Mouse (Mus musculus) kidney, postnatal 25 days (tissue): ENCODE data around the gene Ajap1.

Experiments
- DNase-seq, 2 experiments: peaks; one replicate each; pipeline ENCODE4 v3.0.0; 2021; ENCODE audit warnings: mixed read lengths in 2 of 2

Gene Ajap1

DNA sequence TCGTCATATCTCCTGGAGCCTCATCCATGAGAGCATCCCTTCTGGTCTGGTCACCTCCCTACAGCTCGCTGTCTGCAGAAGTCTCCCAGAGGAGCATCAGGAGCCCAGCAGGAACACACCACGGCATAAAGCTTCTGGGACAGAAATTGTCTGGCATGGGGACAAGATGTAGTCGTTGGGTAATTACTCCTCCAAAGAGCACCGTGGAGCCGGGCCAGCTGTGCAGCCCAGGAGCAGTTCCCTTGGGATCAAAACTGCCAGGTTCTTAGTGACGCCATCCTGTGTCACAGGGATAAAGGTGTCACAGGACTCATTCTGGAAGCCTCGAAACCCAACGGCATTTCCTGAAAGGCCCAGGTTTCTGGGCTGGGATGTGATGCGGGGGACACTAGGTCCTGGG is 40.1 kb downstream of the Ajap1 start:
- DNase-seq, result no peak

DNA sequence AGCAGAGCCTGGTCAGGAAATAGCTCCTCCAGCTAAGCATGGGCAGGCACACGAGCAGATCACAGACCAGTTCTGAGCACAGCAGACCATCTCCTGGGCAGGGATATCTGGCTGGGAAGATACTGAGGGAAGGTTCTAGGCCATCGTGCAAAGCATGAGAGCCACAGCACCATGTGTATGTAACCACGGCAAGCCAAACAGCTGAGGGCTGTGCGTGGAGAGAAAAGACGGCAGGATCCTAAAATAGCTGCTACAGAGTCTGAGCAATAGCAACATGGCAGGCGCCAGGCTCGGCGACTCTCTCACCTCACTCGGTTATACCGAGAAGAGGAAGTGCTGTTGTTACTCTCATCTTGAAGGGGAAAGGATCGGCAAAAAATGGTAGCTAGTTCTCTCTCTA is 42.7 kb downstream of the Ajap1 start:
- no peak for DNase-seq

DNA sequence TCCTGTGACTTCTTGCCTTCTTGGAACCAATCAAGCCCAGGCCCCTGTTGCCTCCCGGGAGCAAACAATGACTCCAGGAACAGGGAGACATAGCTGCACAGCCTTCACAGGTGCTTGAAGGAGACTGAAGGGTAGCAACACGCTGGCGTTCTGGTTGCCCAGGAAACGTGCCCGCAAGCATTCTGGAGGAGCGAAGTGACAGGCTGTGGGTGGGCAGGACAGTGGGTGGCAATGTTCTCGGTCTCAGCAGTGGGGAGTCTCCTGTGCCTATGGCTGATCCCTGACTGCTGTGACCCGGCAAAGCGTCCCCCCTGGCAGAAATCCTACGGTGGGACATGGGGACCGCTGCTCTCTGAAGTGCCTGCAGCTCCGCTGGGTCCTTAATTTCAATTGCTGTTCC is 43.6 kb downstream of the Ajap1 start:
- DNase-seq, result peak; percentile 28 to 52

DNA sequence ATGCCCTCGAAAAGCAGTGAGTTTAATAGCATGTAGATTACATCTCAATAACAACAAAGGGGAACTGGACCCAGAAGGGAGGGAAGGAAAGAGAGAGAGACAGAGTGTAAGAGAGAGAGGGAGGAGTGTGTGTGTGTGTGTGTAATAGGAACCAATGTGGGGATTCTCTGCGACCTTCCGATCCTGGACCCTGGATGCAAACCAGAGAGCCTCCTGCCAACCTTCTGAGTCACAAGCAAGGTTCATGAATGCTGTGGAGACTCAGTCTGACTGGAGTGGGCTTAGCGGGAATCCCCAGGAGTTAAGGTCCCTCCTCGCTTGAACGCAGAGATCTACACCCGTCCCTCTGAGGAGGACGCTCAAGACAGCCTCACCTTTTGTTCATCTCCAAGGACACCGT is 45.4 kb downstream of the Ajap1 start:
- DNase-seq, result no peak

DNA sequence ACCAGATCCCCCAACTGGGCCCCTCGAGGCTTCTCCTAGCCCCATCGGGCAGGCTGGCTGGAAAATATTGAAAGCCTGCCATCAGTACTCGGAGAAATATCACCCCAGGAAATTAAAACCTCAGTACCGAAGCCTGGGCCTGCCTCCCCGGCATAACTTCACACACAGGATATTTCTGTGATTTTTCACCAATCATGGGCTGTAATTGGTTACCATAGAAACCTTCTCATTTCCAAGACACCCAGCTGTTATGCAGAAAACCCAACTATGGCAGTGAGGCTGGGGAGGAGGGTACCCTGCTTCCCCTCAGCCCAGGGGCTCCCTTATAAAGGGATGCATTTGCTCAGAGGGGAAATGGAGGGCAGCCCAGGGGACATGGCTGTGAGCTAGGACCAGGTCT is 46.7 kb downstream of the Ajap1 start:
- DNase-seq, result no peak

DNA sequence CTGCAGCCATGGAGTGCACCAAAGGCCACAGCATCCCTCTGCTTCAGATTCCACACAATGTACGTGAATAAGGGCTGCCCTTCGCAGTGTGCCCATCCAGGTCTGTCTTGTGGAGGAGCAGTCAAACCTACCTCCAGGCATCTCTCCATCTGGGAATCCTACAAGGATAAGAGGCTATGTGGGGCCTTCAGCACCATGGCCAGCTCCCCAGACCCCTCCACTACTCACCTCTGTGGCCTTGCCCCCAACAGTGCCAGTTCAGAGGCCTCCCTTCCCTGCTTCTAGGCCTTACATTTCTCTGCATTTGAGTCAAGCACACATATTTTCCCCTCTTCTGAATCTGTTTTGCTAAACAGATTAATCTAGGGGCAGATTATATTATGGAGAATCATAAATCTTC is 52.6 kb downstream of the Ajap1 start:
- no peak for DNase-seq

DNA sequence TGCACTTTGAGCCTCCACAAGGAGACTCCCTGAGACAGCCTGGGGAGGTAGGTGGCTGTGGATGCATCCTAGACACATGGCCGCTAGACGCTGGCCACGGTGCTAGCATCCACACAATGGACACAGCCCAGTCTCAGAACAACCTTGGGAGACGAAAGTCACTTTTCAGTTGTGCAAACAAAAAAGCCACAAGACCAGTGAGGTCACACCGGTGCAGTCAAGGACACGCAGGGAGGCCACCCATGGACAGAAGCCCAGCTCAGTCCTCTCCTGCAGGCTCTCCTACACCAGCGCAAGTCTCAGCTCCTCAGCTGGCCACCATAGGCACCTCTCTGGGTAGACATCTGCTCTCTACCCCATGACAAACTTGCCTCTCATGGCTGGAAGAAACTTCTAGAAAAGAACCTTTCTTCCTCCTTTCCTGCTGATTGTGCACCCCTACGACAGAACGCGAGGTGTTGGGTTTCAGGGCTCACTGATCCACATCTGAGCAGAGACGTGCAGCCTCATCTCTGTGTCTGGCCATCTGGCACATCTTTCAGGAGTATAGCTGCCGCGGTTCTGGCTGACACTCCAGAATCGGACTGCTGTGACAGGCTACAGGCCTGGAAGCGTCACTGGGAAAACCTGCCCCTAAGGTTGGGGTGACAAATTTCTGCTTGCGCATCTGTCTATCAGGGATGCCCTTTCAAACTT is 56.5 kb downstream of the Ajap1 start:
- DNase-seq, result no peak

DNA sequence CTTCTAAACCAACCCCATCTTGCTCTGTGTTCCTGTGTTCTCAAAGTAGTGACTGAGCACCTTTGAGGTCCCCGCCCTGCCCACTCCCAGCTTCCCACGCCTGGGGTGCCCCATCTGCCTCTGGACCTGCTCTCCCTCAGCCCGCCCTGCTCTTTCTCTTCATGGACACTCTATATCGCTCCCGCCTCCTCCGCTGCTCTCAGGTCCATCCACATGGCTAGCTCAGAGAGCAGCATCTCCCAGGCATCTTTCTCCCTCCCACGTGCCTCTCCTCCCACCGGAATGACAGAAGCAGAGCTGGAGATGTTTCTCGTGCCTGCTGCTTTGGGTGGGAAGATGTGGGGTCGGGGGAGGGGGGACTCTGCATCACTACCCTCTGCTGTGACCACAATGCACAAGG is 58.3 kb downstream of the Ajap1 start:
- DNase-seq, result no peak

DNA sequence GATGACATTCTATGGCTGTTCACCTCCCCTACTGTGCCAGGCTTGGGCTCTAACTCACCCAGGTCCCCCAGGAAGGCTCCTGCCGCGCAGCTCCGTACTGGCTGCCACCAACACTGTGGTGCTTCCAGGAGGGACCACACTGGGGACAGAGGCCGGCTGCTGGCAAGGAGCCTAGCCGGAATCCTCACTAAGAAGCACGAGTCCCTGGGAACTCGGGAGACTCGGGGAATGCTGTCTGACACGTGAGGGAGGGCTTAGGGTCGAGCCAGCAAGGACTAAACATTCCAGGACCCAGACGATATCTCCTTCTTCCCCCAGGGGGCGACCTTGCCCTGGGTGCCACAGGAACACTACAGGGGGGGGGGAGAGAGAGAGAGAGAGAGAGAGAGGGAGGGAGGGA is 64.7 kb downstream of the Ajap1 start:
- DNase-seq, result peak; percentile 48 to 57

DNA sequence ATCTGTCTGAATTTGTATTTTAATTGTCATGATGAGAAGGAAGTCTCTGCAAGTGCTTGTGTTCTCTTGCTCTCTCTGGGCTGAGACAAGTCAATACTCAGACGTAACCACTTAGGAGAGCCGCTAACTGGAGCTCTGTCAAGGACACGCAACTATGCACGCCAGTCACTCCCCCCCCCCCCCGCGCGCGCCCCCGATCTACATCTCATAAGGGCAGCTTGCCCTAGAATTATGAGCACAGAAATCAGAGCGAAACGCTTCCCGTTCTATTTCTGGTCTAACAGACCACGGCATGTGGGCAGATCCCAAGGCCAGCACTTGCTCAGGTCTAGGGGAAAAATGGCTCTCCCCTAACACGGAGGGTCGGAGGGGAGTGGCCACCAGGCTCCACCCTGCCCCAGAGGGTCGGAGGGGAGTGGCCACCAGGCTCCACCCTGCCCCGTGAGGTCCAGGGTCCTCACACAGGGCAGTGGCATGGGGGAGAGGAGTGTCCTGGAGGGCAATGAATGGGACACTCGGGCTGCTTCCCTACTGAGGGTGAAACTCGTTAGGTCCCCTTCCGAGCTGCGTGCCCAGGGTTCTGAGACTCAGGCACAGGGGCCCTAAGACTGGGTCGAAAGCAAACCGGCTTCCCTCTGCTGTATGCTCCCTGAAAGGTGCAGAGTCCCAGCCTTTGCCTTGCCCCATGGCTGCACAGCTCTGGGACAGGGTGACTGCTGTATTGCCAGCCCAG is 65.3 kb downstream of the Ajap1 start:
- no peak for DNase-seq

DNA sequence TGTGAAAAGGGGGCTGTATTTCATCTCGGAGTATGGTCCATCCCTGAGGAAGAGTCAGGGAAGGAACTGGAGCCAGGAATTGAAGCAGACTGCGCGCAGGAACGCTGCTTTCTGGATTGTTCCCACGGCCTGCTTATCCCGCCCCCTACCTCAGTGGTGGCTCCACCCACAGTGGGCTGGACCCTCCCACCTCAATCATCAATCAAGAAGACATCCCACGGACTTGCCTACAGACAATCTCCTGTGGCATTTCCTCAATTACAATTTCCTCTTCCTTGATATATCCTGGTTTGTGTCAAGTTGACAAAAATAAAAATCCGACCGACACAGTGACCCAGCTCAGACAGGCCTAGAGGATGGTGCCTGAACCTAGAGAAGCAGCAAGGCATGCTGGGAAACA is 66.5 kb downstream of the Ajap1 start:
- DNase-seq, result peak in 1 of 2 experiments; percentile 41

DNA sequence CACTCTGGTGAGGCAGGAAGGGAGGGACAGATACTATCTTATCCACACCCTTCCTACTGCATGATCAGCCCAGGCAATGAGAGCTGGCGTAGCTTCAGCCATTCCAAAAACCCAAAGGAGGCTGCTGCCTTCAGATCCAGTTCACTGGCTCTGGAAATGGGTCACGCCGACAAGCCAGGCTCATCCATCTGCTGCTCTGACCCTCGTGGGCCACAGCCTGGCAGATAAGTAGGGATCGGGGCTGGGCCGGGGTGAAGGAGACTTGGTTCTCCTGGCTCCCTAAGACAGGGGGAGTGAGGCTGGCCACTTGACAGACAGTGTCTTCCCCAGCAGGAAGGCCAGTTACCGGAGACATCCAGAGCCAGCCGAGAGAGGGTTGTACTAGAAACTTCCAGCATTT is 84.2 kb downstream of the Ajap1 start:
- no peak for DNase-seq

DNA sequence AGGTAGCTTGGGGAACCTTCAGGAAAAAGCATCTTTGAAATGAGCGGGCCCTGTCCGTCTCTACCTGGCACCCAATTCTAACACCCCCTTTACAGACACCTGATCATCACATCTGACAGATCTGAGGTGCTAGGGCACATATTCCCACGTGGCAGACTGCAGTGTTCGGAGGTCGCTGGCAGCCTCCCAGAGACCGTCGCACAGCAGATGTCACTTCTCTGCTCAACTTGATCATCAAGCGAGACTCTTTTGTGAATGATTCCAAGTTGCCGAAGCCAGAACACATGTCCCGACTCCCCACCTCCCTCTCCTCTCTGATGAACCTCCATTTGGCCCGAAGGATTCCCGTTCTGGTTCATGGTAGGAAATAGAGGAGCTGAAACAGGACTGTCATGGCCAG is 95.1 kb downstream of the Ajap1 start:
- DNase-seq, result no peak

DNA sequence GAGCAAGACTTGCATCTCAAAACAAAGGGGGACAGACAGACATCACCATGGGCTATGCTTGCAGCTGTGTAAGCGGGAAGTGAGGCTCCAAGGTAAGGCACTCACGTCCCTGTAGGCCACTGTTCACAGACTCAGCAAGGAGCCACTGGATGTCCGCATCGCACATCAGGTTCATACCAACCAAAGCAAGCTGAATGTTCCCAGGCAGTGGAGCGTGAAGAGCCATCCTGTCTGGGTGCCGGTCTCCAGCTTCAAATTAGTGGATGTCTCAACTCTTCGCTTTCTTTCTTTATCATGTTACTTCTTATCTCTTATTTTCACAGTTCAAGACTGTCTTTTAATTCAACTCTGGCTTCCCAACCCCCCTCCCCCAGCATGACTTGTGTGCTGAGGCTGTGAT is 101.2 kb downstream of the Ajap1 start:
- DNase-seq, result no peak

DNA sequence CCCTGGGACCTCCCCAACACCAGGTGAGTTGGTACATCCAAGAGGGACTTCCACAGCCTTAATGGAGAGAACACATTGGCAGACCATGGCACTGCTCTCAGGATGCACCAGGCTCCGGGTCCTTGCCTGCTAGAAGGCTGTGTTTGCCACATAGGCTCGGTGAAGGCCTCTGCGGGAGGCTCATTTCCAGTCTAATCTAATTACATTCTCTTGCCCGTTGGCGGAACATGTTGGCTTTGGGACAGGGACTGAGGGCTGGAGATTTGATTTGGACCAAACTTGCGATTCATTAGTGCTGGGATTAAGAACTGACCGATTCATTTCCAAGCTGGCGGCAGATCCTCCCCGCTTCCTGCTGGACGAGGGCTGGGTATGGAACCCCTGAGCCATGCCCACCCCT is 101.7 kb downstream of the Ajap1 start:
- DNase-seq, result no peak

DNA sequence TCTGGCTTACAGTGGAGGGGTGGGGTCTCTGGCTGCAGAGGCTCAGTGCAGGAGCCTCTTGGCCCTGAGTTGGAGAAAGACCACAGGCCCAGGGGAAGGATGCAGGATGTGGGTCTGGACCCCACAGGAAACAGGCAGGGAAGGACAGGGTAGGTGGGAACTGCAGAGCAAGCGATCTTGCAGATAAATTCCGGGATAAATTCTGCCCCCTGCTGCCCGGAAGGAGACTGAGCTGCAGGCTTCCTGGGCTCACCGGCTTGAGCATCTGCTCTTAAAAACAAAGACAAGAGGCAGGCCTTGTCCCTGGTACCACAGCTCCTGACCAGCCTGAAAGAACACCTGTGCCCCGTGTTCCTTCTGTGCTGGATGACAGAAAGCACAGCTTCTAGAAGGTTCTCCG is 104.6 kb downstream of the Ajap1 start:
- DNase-seq, result peak in 1 of 2 experiments; percentile 18

DNA sequence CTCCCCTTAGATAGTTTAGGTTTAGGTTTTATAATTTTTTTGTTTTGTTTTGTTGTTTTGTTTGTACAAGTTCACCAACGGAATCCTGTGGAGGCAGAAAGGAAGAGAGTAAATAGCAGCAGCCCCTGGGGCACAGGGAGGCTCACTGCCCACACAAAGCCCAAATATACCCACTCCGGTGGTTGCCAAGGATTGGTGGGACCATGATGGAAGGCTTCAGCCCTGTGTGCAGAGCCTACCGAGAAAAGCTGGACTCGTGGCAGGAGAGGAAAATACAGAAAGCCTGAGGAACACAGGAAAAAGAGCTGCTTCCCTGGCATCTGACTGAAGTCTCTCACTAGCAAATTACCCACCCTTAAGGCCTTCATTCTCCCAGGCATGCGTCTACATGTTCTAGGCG is 108.4 kb downstream of the Ajap1 start:
- no peak for DNase-seq

DNA sequence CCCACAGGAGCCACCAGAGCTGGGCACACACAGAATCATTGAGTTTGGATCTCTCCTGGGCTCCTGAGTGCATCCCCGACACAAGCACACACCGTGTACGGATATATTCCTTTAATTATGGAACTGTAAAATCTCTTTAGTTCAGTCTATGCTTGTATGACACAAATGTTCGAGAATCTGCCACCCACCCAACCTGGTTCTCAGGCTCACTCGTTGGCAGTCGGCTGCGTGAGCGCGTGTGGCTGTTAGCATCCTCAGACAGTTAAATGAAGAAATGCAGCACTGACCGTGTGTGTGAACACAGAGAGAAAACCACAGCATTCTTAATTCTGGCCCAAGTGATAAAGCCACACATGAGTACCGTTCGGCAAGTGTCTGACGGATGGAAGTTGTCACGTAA is 109.5 kb downstream of the Ajap1 start:
- no peak for DNase-seq

DNA sequence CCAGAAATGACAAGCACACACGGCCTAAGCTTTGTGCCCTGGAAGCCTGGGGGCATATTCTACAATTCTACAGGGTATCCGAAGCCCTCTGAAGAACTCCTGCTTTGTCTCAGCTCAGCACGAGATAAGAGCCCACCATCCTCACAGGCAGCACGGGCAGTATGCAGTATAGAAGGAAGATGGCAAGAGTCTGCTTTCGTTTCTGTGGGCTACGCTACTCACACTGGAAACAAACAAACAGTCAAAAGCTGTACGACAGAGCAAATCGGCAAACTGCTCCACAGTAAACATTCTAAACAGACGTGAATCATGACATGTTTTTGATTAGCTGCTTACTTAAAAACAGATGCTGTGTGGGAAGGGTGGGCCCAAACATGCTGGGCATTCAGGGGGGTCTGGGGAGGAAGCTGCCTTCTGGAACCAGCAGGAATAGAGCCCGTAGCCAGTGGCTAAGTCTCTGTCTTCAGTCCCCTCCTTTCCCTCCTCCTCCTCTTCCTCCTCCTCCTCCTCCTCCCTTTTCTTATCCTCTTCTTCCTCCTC is 113.9 kb downstream of the Ajap1 start:
- no peak for DNase-seq

DNA sequence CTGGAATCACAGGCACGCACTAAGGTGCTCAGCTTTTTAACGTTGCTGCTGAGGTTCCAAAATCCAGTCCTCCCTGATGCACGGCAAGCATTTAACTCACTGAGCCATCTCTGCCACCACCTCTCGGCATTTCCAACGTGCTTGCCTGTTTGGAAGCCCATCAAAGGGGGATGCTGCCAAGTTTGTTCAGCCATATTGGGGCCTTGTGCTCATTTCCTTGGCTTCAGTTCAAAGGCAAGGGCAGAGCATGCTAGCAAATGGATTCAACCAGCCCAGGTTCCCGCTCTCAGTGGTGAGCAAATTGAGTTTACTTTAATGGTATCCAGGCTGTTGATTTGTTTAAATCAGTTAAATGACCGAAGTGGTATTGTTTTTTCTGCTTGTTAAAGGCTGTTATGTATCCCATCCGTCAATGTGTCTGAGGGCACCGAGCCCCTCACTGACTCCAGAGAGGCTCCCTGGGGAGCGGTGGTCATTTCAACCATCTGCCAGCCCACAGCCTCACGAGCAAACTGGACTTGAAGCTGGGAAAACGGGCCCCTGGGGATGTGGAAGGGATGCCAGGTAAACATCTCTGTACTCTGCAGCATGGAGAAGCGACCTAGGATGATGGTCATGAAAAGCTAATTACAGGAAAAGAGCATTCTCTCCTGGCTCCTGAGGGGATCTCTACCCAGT is 121.6 kb downstream of the Ajap1 start:
- no peak for DNase-seq

DNA sequence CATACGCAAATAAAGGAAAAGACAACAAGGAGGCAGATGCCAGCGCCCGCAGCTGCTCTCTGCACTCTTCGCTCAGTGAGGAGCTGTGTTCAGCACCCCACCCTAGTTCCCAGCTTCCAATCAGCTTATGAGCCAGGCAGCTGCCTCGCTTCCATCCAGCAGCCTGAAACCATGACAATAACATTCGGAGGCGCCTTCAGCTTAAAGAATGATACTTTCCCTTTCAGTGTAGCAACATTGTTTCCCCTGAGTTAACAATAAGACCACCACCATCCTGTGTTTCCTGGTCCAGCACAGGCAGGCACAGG is 124.4 kb downstream of the Ajap1 start:
- DNase-seq, result no peak

DNA sequence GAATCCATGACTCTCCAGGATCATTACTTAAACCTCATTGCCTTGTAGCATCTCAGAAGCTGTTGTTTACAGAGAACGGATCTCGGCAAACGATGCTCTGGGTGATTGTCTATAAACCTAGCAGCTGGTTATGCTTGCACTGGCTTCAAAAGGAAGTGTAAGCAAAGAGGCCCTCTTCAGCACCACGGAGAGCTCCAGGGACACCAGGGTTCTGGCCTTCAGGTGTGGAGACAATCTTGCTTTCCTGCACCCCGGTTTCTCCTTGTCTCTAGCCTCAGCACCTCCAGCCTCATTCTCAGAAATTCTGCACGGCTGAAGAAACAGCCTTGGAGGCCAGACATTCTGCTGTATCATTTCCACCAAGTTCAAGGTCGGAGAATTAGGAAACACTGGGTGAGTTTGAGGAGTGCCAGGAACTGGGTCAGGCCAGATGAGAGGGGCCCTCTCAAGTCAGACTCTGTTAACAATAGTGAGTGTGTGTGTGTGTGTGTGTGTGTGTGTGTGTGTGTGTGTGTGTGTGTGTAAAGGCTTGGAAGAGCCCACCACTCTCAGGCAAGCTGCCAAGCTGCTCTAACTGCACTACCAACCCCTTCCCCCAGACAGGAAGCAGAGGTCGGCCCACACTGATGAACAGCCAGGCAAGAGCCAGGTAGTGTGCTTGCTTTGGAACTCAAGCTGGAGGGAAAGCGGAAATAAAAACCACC is 124.9 kb downstream of the Ajap1 start:
- DNase-seq, result peak in 1 of 2 experiments; percentile 59

DNA sequence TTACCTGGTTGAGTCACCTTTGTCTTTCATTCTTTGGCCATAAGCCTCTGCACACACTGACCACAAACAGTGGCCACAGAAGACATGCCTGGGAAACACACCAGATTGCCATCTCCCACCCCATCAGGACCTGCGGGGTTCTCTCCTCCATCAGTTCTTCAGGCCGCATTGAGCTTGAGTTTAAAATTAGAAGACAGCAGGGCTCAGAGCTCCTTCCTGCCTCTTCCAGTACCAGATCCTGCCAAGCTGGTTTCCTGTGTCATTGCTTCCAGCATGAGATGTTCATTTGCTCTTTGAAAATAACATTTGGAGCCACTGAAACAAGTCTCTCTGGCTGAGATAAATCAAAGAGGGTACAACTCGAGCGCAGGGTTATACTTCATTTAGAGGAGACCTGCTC is 126.4 kb downstream of the Ajap1 start:
- no peak for DNase-seq

DNA sequence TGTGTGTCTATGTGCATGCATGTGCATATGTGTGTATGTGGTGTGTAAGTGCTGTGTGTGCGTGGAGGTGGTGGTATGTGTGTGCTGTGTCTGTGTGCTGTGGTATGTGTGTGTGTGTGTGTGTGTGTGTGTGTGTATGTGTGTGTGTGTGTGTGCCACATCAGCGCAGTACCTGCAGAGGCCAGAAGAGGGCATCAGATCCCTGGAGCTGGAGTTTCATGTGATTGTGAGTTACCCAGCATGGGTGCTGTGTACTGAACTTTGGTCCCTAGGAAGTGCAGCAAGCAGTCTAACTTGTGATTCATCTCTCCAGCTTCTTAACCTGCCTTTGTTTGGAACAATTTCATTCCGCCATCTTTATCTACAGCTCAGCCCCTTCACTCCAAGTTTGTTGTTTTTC is 137.6 kb downstream of the Ajap1 start:
- DNase-seq, result no peak
